Mouse (Mus musculus) stomach, postnatal 0 days (tissue): ENCODE measurements around the gene Patl1. TPM values are rescaled to one million over a fixed set of nuclear protein-coding genes. Genes with fewer than 3 reads are reported as not detected.
"Not testable (repeated sequence)": the region's sequence is repeated elsewhere in the genome, so short reads cannot be mapped to it uniquely, and the experiment has no call there.

Source experiments
- ATAC-seq: fragments of 200-750 bp; cut with Nextera tagmentation; 2 replicates; pipeline ENCODE4 v1.8.0; 2017; ENCODE audit not compliant: low FRiP score, low TSS enrichment
- DNase-seq: peaks from one replicate; pipeline ENCODE4 v3.0.0-alpha.2; 2016; ENCODE audit warnings: low spot score
- H3K27ac ChIP-seq: fragments of 300-500 bp; sonication (generic); replicated peaks from 2 replicates; pipeline ENCODE4 v1.5.1; 2014; ENCODE audit warnings: mild to moderate bottlenecking, control low read depth
- H3K27me3 ChIP-seq: fragments of 300-500 bp; sonication (generic); 2 replicates; pipeline ENCODE4 v1.6.1; 2014; ENCODE audit warnings: low read length; ENCODE audit not compliant: control insufficient read depth, insufficient read depth
- H3K36me3 ChIP-seq: fragments of 300-500 bp; sonication (generic); 2 replicates; pipeline ENCODE4 v1.6.1; 2014; ENCODE audit warnings: low read length, mixed read lengths; ENCODE audit not compliant: control insufficient read depth, insufficient read depth
- H3K4me1 ChIP-seq: fragments of 300-500 bp; sonication (generic); replicated peaks from 2 replicates; pipeline ENCODE4 v1.6.1; 2014; ENCODE audit warnings: antibody characterized with exemption; ENCODE audit not compliant: control insufficient read depth, insufficient read depth
- H3K4me2 ChIP-seq: fragments of 300-500 bp; sonication (generic); replicated peaks from 2 replicates; pipeline ENCODE4 v1.6.1; 2014; ENCODE audit warnings: low read depth, mild to moderate bottlenecking, control low read depth, moderate library complexity
- H3K4me3 ChIP-seq: fragments of 300-500 bp; sonication (generic); 2 replicates; pipeline ENCODE4 v1.5.1; 2014; ENCODE audit warnings: low read depth, low read length, control low read depth
- H3K9ac ChIP-seq: fragments of 300-500 bp; sonication (generic); 2 replicates; pipeline ENCODE4 v1.6.1; 2014; ENCODE audit warnings: mild to moderate bottlenecking, low read length, control low read depth, mixed read lengths
- H3K9me3 ChIP-seq: fragments of 300-500 bp; sonication (generic); 2 replicates; pipeline ENCODE4 v1.6.1; 2016; ENCODE audit warnings: low read length; ENCODE audit not compliant: control insufficient read depth
- CTCF ChIP-seq: IDR thresholded peaks from 2 replicates; pipeline ENCODE4 v1.5.1; 2016; ENCODE audit warnings: antibody characterized with exemption, low read depth, mild to moderate bottlenecking, moderate library complexity
- EP300 ChIP-seq: optimal IDR thresholded peaks from 2 replicates; pipeline ENCODE3; 2016; ENCODE audit warnings: antibody characterized with exemption
- WGBS: fragments of 180-500 bp; shearing (Covaris S2); extraction: QIAGEN DNeasy Blood & Tissue Kit; methylation state at CpG from one replicate; pipeline ENCODE4 v1.1.7; 2014; 5-methylcytosine and 5-hydroxymethylcytosine counted together
- polyA plus RNA-seq: library from polyadenylated mRNA; unstranded; fragments of >200 nt; fragmentation: Nextera tagmentation; extraction: Ambion mirVana; gene quantifications from 2 replicates; pipeline ENCODE4 v1.2.1, GENCODE M21; 2015

The Patl1 gene
- polyA plus RNA-seq, 1 experiment from 2014 or later, result 5.7 TPM

DNA sequence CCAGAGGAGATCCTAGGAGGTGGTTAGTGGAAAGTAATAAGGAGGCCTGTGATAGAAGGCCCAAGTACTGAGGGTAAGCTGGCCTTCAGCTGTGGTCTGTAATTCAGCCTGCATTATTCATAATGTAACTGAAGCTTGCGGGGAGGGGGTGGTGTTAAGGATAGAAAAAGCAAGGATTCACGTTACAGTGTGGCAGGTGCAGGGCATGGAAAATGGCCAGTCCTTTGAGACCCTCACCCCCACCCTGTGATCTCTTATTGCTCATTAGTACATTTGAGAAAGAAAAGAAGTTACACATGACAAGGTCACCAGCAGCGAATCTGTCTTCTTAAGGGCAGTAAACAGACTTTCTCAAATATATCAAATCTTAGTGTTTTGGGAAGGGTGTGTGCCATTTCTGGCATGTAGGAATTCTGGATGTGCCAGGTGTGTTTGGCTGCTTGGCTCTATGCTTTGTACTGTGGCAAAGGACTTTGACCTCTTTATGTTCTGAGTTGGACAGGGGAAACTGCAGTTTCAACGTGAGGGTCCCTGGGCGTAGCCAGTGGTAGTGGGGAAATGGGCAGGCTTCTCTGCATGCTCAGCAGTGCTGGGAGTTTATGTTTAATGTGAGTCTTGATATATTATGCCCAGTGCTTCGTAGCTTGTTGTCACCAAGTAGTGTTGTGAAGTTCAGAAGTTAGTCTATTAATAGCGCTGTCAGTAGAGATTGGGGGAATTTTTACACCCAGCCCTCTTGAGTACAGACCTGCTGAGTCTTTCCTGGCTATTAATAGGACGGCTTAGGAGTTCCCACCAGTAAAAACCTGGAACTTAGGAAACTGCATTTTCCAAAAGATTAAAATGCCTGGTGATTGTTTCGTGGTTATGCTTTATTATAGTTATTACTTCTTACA lies 57.2 kb downstream of the Patl1 start:
- Histone ChIP-seq H3K4me2 (no peak overlapping the region), H3K4me1 (0 out of 2 replicates have a peak, but pooled peaks cover 2% of the 10 kb centered on the region), H3K27ac (peak overlapping the region; percentile 45; the same call in 1 of the 2 replicates), H3K9ac (no peak overlapping the region), H3K4me3 (no peak overlapping the region), H3K27me3 (no peaks in the 10 kb centered on the region), H3K36me3 (peaks cover 19% of the 10 kb centered on the region; the same call in 1 of the 2 replicates), H3K9me3 (no peaks in the 10 kb centered on the region)
- ATAC-seq (no peak), DNase-seq (no peak)
- 51% methylated on average over 9 of the region's 9 CpGs for WGBS
- TF ChIP-seq EP300, result no peak
- TF ChIP-seq CTCF, result no peak

DNA sequence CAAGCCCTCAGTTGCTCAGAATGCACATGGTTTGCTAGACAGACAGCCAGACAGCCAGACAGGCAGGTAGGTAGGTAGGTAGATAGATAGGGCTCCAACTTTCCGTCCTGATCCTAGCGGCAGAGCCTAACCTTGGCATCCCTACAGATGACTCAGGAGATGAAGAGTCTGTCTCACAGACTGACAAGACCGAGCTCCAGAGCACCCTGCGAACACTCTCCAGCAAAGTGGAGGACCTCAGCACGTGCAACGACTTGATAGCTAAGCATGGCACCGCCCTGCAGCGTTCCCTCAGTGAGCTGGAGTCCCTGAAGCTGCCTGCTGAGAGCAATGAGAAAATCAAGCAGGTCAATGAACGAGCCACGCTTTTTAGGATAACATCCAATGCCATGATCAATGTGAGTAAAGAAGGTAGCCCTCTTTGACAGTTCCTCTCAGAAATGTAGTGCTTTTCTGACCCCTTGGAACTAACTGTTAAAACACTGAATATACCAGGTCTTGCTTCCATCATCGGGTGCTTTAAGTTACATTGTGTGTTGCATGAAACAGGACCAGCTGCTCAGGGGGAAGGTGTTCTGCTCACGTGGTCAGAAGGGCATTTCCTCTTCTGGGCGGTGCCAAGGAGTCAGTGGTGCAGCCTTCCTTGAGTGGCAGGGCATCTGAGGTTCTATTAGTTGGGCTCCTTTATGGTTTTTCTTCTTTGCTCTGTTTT lies 61.5 kb downstream of the Patl1 start:
- WGBS, result 79% methylated on average over 13 of the region's 13 CpGs
- Histone ChIP-seq H3K4me1 (no peaks in the 10 kb centered on the region), H3K9me3 (no peaks in the 10 kb centered on the region), H3K27me3 (no peaks in the 10 kb centered on the region), H3K4me2 (no peak overlapping the region), H3K9ac (no peak overlapping the region), H3K36me3 (peaks cover 30% of the 10 kb centered on the region; the same call in 1 of the 2 replicates), H3K27ac (peak overlapping the region; percentile 50), H3K4me3 (no peak overlapping the region)
- ATAC-seq (peak; percentile 75), DNase-seq (peak; percentile 57)
- TF ChIP-seq CTCF, result no peak
- no peak for TF ChIP-seq EP300

DNA sequence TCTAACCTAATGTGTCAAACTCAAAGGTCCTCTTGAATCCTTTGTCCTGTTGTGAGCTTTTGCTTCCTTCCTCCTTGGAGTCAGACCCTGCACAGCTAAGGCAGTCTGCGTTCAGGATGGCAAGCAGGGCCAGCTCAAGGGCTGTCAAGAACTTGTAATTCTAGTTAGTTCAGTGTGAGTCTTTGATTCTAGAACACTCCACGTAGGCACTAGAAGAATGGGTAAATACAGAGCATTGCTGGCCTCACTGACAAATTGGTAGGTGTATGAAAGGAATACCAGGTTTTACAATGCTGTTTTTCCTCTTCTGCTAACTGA lies 62.0 kb downstream of the Patl1 start:
- Histone ChIP-seq H3K4me3 (no peak overlapping the region), H3K9me3 (no peaks in the 10 kb centered on the region), H3K36me3 (peaks cover 35% of the 10 kb centered on the region; the same call in 1 of the 2 replicates), H3K4me1 (no peaks in the 10 kb centered on the region), H3K9ac (no peak overlapping the region), H3K4me2 (no peak overlapping the region), H3K27ac (peak overlapping the region; percentile 46), H3K27me3 (no peaks in the 10 kb centered on the region)
- no peak for DNase-seq
- no peak for TF ChIP-seq EP300
- no peak for TF ChIP-seq CTCF
- WGBS, result 46% methylated on average over 2 of the region's 2 CpGs
- ATAC-seq, result peak; percentile 83

DNA sequence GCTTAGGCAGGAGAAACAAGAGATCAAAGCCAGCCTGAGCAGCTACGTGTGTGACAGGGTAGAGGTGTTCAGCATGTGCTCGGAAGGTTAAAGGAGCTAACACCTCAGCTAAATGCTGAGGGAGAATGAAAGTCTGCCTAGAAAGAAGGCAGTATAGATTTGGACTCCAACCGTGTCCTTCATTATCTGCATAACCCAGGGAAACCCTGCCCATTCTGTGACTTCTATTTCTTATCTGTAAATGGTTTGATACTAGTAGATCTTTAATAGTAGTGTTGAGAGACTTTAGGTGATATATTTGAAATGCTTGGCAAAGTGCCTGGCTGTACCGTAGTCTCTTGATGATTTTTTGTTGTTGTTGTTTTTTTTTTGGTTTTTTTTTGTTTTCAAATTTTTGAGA lies 63.5 kb downstream of the Patl1 start:
- no peak overlapping the region for H3K9ac ChIP-seq
- H3K4me3 ChIP-seq, result no peak overlapping the region
- DNase-seq (no peak), ATAC-seq (no peak)
- H3K4me2 ChIP-seq, result no peak overlapping the region
- H3K27me3 ChIP-seq, result no peaks in the 10 kb centered on the region
- WGBS, result 66% methylated on average over 4 of the region's 4 CpGs
- H3K4me1 ChIP-seq, result no peaks in the 10 kb centered on the region
- TF ChIP-seq EP300 (no peak), CTCF (no peak)
- H3K9me3 ChIP-seq, result no peaks in the 10 kb centered on the region
- no peak overlapping the region for H3K27ac ChIP-seq
- peaks cover 39% of the 10 kb centered on the region; the same call in 1 of the 2 replicates for H3K36me3 ChIP-seq

DNA sequence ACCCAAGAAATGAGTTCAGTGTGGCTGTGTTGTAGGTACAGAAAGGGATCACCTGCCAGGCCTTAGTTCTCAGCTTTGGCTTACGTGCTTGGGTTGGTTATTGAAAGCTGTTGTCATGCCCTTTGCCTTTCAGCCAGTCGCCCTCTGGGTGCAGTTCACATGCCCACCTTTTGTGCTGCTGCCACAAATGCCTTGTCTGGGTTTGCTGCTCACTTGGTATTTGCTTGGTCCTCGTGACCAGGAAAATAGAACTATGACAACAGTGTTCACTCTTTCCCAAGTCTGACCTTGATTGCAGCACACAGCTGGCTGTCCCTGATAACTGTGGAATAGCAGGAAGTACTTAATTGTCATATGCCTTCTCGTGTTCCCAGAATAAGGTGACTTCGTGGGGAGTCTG lies 65.2 kb downstream of the Patl1 start:
- 76% methylated on average over 5 of the region's 5 CpGs for WGBS
- DNase-seq, result peak; percentile 33

DNA sequence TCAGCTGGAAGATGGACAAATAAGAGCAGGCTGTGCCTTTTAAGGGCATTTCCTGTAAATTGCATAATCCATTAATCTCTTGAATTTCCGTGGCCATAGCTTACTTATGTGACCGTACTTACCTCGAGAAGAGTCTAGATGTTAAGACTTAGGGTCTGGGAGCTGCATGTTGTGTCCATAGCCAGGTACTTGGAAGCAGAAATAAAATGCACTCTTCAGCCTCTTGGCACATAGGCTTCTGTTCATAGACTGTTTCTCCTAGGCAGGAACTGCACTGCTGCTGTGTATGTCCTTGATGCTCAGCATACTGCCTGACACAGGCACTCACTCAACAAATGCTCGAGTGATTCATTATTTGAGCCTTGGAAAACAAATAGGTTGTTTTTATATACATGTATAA lies 68.3 kb downstream of the Patl1 start:
- Histone ChIP-seq H3K4me3 (no peak overlapping the region), H3K9ac (no peak overlapping the region), H3K36me3 (peaks cover 41% of the 10 kb centered on the region), H3K27me3 (no peaks in the 10 kb centered on the region), H3K9me3 (no peaks in the 10 kb centered on the region), H3K27ac (no peak overlapping the region), H3K4me2 (no peak overlapping the region), H3K4me1 (no peaks in the 10 kb centered on the region)
- TF ChIP-seq EP300, result no peak
- TF ChIP-seq CTCF, result no peak
- DNase-seq (no peak), ATAC-seq (no peak)
- WGBS, result 72% methylated on average over 4 of the region's 4 CpGs

More for the DNA sequence above, 65.2 kb downstream of the Patl1 start:
- ATAC-seq, result peak; percentile 65
- no peaks in the 10 kb centered on the region for H3K27me3 ChIP-seq
- H3K4me3 ChIP-seq, result no peak overlapping the region
- no peak for TF ChIP-seq EP300
- no peaks in the 10 kb centered on the region for H3K9me3 ChIP-seq
- H3K4me1 ChIP-seq, result no peaks in the 10 kb centered on the region
- H3K36me3 ChIP-seq, result peaks cover 42% of the 10 kb centered on the region
- no peak overlapping the region for H3K9ac ChIP-seq
- H3K4me2 ChIP-seq, result no peak overlapping the region
- no peak overlapping the region for H3K27ac ChIP-seq

DNA sequence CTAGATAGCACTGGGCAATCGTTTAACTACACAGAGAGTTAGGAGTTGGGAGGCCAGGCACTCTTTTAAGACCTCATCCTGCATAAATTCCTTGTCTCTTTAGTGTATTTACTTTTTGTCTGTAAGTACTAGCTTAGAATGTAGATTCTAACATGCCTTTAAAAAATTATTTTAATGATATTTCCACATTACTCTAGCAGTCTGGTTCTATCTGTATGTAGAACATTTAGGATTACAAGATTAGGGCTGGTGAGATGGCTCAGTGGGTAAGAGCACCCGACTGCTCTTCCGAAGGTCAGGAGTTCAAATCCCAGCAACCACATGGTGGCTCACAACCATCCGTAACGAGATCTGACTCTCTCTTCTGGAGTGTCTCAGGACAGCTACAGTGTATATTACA lies 72.4 kb downstream of the Patl1 start:
- not testable (repeated sequence) for DNase-seq, H3K27ac ChIP-seq, H3K9ac ChIP-seq, H3K27me3 ChIP-seq, H3K4me2 ChIP-seq, ATAC-seq, H3K4me1 ChIP-seq, H3K9me3 ChIP-seq, H3K4me3 ChIP-seq
- peaks cover 38% of the 10 kb centered on the region for H3K36me3 ChIP-seq
- WGBS, result 80% methylated on average over 5 of the region's 5 CpGs
